Mouse (Mus musculus) cortical plate, adult 2 months (tissue): ENCODE measurements around the gene Elovl3. TPM values are rescaled to one million over a fixed set of nuclear protein-coding genes. Genes with fewer than 3 reads are reported as not detected.
A peak's percentile ranks its signal among the peaks of the same experiment; 100 is the strongest.

Experiments used
- H3K27ac ChIP-seq: fragments of 200-500 bp; 2 replicates; pipeline ENCODE4 v1.5.1; 2012; ENCODE audit warnings: low read length, control low read depth, inconsistent platforms; ENCODE audit not compliant: insufficient read depth
- H3K4me1 ChIP-seq: fragments of 200-500 bp; 2 replicates; pipeline ENCODE4 v1.6.1; 2011; ENCODE audit warnings: low read length; ENCODE audit not compliant: control insufficient read depth, insufficient read depth
- H3K4me3 ChIP-seq: fragments of 200-500 bp; 2 replicates; pipeline ENCODE4 v1.5.1; 2011; ENCODE audit warnings: mild to moderate bottlenecking, low read length, control low read depth; ENCODE audit not compliant: insufficient read depth
- CTCF ChIP-seq: fragments of 200-500 bp; IDR thresholded peaks from 2 replicates; pipeline ENCODE4 v1.5.1; 2011; ENCODE audit warnings: mild to moderate bottlenecking, control low read depth, low read length; ENCODE audit not compliant: insufficient read depth; ENCODE audit errors: extremely low read depth
- POLR2A ChIP-seq: fragments of 200-500 bp; IDR thresholded peaks from 2 replicates; pipeline ENCODE4 v1.6.1; 2011; ENCODE audit warnings: mild to moderate bottlenecking, low read length, control low read depth; ENCODE audit not compliant: insufficient read depth; ENCODE audit errors: extremely low read depth
- polyA plus RNA-seq: library from polyadenylated mRNA; depleted of rRNA; stranded (reverse); fragments of >200 nt; gene quantifications from 2 replicates; pipeline ENCODE4 v1.2.3, GENCODE M21; 2012; rRNA removed

Gene Elovl3
- polyA plus RNA-seq: not detected in 2 replicates

DNA sequence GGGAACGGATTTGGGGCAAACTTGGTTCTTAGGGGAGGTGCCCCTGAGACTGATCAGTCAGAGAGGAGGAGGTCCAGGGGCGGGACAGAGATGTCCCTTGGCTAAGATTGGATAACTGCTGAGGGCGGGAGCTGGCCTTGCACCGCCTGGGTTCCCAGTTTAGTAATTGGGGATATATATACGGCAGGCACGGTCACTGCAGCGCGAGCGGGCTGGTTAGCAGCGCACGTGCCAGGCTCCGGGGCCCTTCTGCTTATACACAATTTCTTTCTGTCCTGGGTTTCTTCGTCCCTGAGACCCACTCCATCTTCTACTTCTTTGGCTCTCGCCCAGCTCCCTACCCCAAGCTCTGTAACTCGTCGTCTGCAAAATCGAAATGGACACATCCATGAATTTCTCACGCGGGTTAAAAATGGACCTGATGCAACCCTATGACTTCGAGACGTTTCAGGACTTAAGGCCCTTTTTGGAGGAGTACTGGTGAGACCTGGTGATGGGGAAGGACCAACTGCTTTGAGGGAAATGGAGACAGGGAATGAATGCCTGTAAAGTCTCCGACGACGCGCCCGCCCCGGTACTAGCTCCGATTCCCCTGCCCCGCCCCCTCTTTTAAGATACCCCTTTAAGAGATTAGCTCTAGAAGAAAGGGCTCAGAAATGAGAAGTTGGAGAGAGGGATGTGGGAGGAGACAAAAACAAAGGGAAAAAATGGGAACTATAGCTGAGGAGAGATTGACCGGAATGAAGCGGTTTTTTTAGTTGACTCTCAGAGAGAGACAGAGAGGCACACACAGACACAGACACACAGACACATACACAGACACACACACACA lies at the start of gene Elovl3:
Gene Elovl3 (plus strand): TSS at position 204 of the 832 bp plus-strand sequence.
- Histone ChIP-seq H3K27ac (no peak within 1 kb of the TSS), H3K4me3 (no peak within 1 kb of the TSS), H3K4me1 (no peaks in the 10 kb centered on the region)
- no peak for TF ChIP-seq CTCF
- no peak for TF ChIP-seq POLR2A

DNA sequence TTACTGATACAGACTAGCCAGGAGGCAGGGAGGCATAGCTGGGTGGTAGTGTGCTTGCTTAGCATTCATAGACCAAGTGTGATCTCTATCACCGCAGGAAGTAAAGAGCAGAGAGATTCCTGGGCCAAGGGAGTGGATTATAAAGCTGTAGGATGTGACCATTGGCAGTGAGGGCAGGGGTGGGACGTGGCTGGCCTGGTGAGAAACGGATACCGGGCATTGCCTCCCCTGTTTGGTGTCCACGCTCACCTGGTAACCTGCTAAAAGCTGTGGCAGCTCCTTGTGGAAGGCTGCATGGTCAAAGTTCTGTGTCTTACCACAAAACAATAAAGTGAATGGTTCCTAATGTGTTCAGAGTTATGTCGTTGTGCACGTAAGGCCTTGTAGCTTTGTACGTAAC lies 46.5 kb upstream of the Elovl3 start:
- H3K4me3 ChIP-seq: no peak overlapping the region
- TF ChIP-seq CTCF (no peak), POLR2A (no peak)
- no peaks in the 10 kb centered on the region for H3K4me1 ChIP-seq
- no peak overlapping the region for H3K27ac ChIP-seq

DNA sequence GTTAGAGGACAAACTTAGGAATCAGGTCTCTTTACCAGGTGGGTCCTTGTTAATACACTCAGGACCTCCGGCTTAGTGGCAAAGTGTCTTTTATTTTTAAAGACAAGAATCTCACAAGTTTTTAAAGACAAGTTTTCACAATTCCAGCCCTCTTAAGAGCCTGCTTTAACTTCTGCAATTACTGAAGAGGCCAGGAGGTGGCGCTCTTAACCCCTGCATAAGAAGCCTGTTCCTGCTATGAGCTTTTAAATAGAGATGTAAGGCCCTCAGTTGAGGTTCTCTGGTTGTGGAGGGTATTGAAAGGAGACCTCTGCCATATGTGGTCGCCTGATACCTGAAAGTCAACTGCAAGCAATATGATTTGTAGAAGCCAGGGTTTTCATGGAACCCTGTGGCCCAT lies 45.4 kb upstream of the Elovl3 start:
- Histone ChIP-seq H3K27ac (no peak overlapping the region), H3K4me1 (no peaks in the 10 kb centered on the region), H3K4me3 (no peak overlapping the region)
- TF ChIP-seq CTCF: peak; percentile 65
- TF ChIP-seq POLR2A: no peak

DNA sequence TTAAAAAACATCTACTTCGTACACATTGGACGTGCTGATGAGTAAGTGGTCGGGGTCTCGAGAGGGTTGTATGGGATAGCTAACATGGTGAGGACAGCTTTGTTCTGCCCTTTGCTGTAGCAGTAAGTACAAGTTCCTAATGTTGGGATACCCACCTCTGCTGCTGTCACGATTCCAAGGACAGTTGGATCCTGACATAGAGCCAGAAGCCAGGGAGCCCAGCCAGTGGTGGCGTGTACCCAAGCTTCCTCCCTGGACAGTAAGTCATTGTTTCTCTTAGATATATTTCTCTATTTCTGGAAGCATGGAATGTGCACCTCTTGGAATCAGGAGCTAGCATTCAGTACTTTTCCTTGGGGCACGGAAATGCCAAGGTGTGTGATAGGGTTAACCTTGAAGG lies 43.8 kb upstream of the Elovl3 start:
- no peak overlapping the region for H3K27ac ChIP-seq
- H3K4me3 ChIP-seq: no peak overlapping the region
- TF ChIP-seq POLR2A: no peak
- TF ChIP-seq CTCF: no peak
- no peaks in the 10 kb centered on the region for H3K4me1 ChIP-seq

GRCm38 (mm10) chr19:46091641-46092040 lies 40.1 kb upstream of the Elovl3 start:
- H3K27ac ChIP-seq: no peak overlapping the region
- no peak overlapping the region for H3K4me3 ChIP-seq
- no peak for TF ChIP-seq POLR2A
- no peak for TF ChIP-seq CTCF
- no peaks in the 10 kb centered on the region for H3K4me1 ChIP-seq

DNA sequence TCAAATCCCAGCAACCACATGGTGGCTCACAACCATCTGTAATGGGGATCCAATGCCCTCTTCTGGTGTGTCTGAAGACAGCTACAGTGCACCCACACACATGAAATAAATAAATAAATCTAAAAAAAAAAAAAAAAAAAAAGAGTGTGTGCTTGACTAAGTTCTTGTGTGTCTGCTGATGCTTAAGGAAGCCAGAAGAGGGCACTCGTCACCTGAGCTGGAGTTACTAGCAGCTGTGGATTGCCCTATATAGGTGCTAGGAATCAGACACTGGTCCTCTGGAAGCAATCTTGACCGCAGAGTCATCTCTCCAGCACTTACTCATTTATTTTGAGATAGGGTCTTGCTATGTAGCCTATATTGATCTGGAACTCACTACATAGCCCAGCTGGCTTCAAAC lies 37.6 kb upstream of the Elovl3 start:
- Histone ChIP-seq H3K4me1 (no peaks in the 10 kb centered on the region), H3K4me3 (no peak overlapping the region), H3K27ac (no peak overlapping the region)
- TF ChIP-seq POLR2A (no peak), CTCF (no peak)

- no peaks in the 10 kb centered on the region for H3K4me1 ChIP-seq
- TF ChIP-seq POLR2A: no peak
- TF ChIP-seq CTCF: no peak
- H3K27ac ChIP-seq: no peak overlapping the region
- H3K4me3 ChIP-seq: no peak overlapping the region
These were observed 36.4 kb upstream of the Elovl3 start for GRCm38 (mm10) chr19:46095291-46095690.

- no peak overlapping the region for H3K4me3 ChIP-seq
- H3K4me1 ChIP-seq: no peaks in the 10 kb centered on the region
- TF ChIP-seq POLR2A (no peak), CTCF (no peak)
- no peak overlapping the region for H3K27ac ChIP-seq
These were observed 35.3 kb upstream of the Elovl3 start for GRCm38 (mm10) chr19:46096396-46096795.

DNA sequence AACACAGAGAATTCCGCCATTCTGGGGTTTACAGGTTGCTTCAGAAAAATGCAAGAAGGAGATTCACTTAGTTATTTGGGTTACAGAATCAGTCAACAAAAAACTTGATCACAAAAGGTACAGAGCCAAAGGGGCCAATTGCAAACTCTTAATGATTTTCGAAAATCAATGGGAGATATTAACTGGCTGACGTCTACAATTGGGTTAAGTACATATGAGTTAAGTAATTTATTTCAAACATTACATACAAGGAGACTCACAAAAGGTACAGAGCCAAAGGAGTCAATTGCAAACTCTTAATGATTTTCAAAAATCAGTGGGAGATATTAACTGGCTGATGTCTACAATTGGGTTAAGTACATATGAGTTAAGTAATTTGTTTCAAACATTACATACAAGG lies 32.1 kb upstream of the Elovl3 start:
- Histone ChIP-seq H3K27ac (no peak overlapping the region), H3K4me1 (no peaks in the 10 kb centered on the region), H3K4me3 (no peak overlapping the region)
- TF ChIP-seq POLR2A (no peak), CTCF (no peak)
